Mouse (Mus musculus) gastrocnemius, postnatal 10 days (tissue): Measurements from ENCODE around the gene Ghrl. TPM values are rescaled to one million over a fixed set of nuclear protein-coding genes. Genes with fewer than 3 reads are reported as not detected.

ENCODE experiments used
- DNase-seq: peaks from one replicate; pipeline ENCODE4 v3.0.0; 2021; ENCODE audit warnings: mixed read lengths
- microRNA-seq, 2 experiments: library from miRNA; unstranded; fragments of <30 nt; microRNA quantifications; one replicate each; pipeline ENCODE4 v1.2.0; 2021
- total RNA-seq, 2 experiments: library from RNA; stranded (reverse); gene quantifications; 2 replicates each; pipeline ENCODE4 v1.2.3; 2021

The Ghrl gene
- total RNA-seq, 2 experiments from 2014 or later: not detected

- DNase-seq: no peak
These were observed 52.0 kb downstream of the Ghrl start for GRCm38 (mm10) chr6:113667611-113668122.

Small RNAs within 50 kb of the gene (microRNA-seq; reads per million reads assigned to microRNA genes)
- 0.75 to 0.95 reads per million in 2 experiments for gene Mir7042

Other genes with a start within 250 kb of the Ghrl start
- 1 to 10 TPM; 5.9 to 9.1 TPM for gene Il17rc, start 248.5 kb downstream of the Ghrl start, total RNA-seq
- gene Creld1, start 236.6 kb downstream of the Ghrl start, total RNA-seq: 10 to 100 TPM; 33.8 to 39.8 TPM
- gene Prrt3, start 217.9 kb downstream of the Ghrl start, total RNA-seq: under 1 TPM; 0.20 to 0.23 TPM
- 10 to 100 TPM; 52.1 to 55.1 TPM for gene Emc3, start 188.2 kb downstream of the Ghrl start, total RNA-seq
- 1 to 10 TPM; 2.3 to 2.4 TPM for gene Fancd2, start 188.2 kb downstream of the Ghrl start, total RNA-seq
- not detected for gene Fancd2os, start 119.2 kb downstream of the Ghrl start, total RNA-seq
- gene Brk1, start 115.1 kb downstream of the Ghrl start, total RNA-seq: 10 to 100 TPM; 64.2 to 66.3 TPM
- gene Vhl, start 95.9 kb downstream of the Ghrl start, total RNA-seq: 10 to 100 TPM; 10.1 to 13.4 TPM
- gene Irak2, start 81.4 kb downstream of the Ghrl start, total RNA-seq: 1 to 10 TPM; 6.3 to 7.2 TPM
- gene Tatdn2, start 22.8 kb downstream of the Ghrl start, total RNA-seq: 10 to 100 TPM; 36.1 to 37.8 TPM
- 10 to 100 TPM; 84.8 to 92.2 TPM for gene Sec13, start 20.9 kb upstream of the Ghrl start, total RNA-seq